In genomic region chr13:34258765-34259164, GRCm38 (mm10) we compare ENCODE assay signal across 21 mouse cellular contexts.
DNase-seq lines count a peak whose midpoint lies in the region; ATAC-seq and TF ChIP-seq lines count a peak whose summit lies in the region.
"Had no signal": no experiment of that assay in that cellular context is flagged by ENCODE, and none has a peak within 500 bp of the region (broad histone marks: within the 10 kb centered on the region; RNA-seq: fewer than 3 reads in every experiment).

No protein-coding gene starts in this region.

- TF ChIP-seq CTCF in liver, postnatal 0 days (IDR thresholded peaks at IDR 0.05; ENCODE audit: low read depth): no peak
- no peak for TF ChIP-seq CTCF in CH12.LX (conservative IDR thresholded peaks at IDR 0.05 in 1 of 2, IDR thresholded peaks at IDR 0.05 in 1 of 2; ENCODE audit: low read depth in 2 of 2, low read length in 2 of 2)
- no peak for TF ChIP-seq CTCF in MEL (IDR thresholded peaks at IDR 0.05 in 2 of 3, conservative IDR thresholded peaks at IDR 0.05 in 1 of 3; ENCODE audit: control insufficient read depth in 1 of 3, insufficient read depth in 1 of 3, low read depth in 2 of 3, low read length in 3 of 3, poor library complexity in 1 of 3, severe bottlenecking in 1 of 3)

- no peaks in the 10 kb centered on the region for H3K9me3 ChIP-seq in liver, embryonic 13.5 days (replicated peaks)
- H3K9me3 ChIP-seq in liver, postnatal 0 days (ENCODE audit: low read length): no peaks in the 10 kb centered on the region
- H3K9me3 ChIP-seq in CH12.LX (replicated peaks; ENCODE audit: low read length): no peaks in the 10 kb centered on the region
- H3K9me3 ChIP-seq in MEL (replicated peaks; ENCODE audit: insufficient read depth, low read length): no peaks in the 10 kb centered on the region
- H3K9me3 ChIP-seq: embryonic facial prominence, embryonic 10.5 days; embryonic facial prominence, embryonic 12.5 days; forebrain, embryonic 13.5 days; forebrain, embryonic 15.5 days; G1E had no signal

- H3K4me2 ChIP-seq in liver, embryonic 13.5 days: no peak overlapping the region
- no peak overlapping the region for H3K4me2 ChIP-seq in liver, postnatal 0 days (ENCODE audit: low read depth, low read length)
- H3K4me2 ChIP-seq in CH12.LX (ENCODE audit: insufficient read depth, low read depth, poor library complexity, severe bottlenecking): no peak overlapping the region
- H3K4me2 ChIP-seq: embryonic facial prominence, embryonic 12.5 days; forebrain, embryonic 13.5 days; forebrain, embryonic 15.5 days had no signal

- peaks cover 50% of the 10 kb centered on the region for H3K36me3 ChIP-seq in liver, embryonic 13.5 days
- no peaks in the 10 kb centered on the region for H3K36me3 ChIP-seq in liver, postnatal 0 days (replicated peaks; ENCODE audit: insufficient read depth, low read length)
- H3K36me3 ChIP-seq in CH12.LX (replicated peaks in 1 of 2; ENCODE audit: control insufficient read depth in 1 of 2, insufficient read depth in 1 of 2, low read length in 1 of 2): no peaks in the 10 kb centered on the region
- H3K36me3 ChIP-seq in MEL (ENCODE audit: control insufficient read depth in 1 of 2, insufficient read depth in 2 of 2, low read length in 2 of 2): peaks cover 4 to 24% of the 10 kb centered on the region in 2 experiments; a peak in 3 of 4 replicates
- H3K36me3 ChIP-seq: embryonic facial prominence, embryonic 10.5 days; embryonic facial prominence, embryonic 12.5 days; forebrain, embryonic 15.5 days had no signal

- TF ChIP-seq RAD21 in CH12.LX (IDR thresholded peaks at IDR 0.05; ENCODE audit: low read depth, low read length): no peak
- TF ChIP-seq RAD21 in MEL (IDR thresholded peaks at IDR 0.05; ENCODE audit: low read depth, low read length): no peak

- no peak for TF ChIP-seq EP300 in liver, postnatal 0 days (IDR thresholded peaks at IDR 0.05; ENCODE audit: low read depth)
- no peak for TF ChIP-seq EP300 in CH12.LX (IDR thresholded peaks at IDR 0.05; ENCODE audit: low read length)
- TF ChIP-seq EP300 in MEL (IDR thresholded peaks at IDR 0.05; ENCODE audit: low read depth in 1 of 2, low read length in 2 of 2): no peak

- ATAC-seq in liver, embryonic 13.5 days (ENCODE audit: low read depth): no peak
- no peak for ATAC-seq in liver, postnatal 0 days
- ATAC-seq in monocyte, adult 5-6 weeks (replicated peaks; ENCODE audit: insufficient number of reproducible peaks, low FRiP score, low TSS enrichment, poor library complexity, severe bottlenecking): no peak
- ATAC-seq: CD4-positive, CD25-positive, alpha-beta regulatory T cell, adult 4 months; forebrain, embryonic 13.5 days; forebrain, embryonic 15.5 days; forebrain, postnatal 0 days had no signal

- H3K9ac ChIP-seq in liver, embryonic 13.5 days: no peak overlapping the region
- H3K9ac ChIP-seq in liver, postnatal 0 days (replicated peaks): no peak overlapping the region
- H3K9ac ChIP-seq in CH12.LX (ENCODE audit: insufficient read depth, low read depth) (no peak overlapping the region), MEL (ENCODE audit: control insufficient read depth, low read depth, low read length, poor library complexity, severe bottlenecking) (no peak overlapping the region)
- H3K9ac ChIP-seq: embryonic facial prominence, embryonic 12.5 days; forebrain, embryonic 13.5 days; forebrain, embryonic 15.5 days; forebrain, postnatal 0 days had no signal

- peak overlapping the region; percentile 18; the same call in 1 of the 2 replicates for H3K27ac ChIP-seq in liver, embryonic 13.5 days
- H3K27ac ChIP-seq in liver, postnatal 0 days (ENCODE audit: low read depth): no peak overlapping the region
- no peak overlapping the region for H3K27ac ChIP-seq in CH12.LX (ENCODE audit: insufficient read depth, low read depth)
- H3K27ac ChIP-seq in MEL (ENCODE audit: control insufficient read depth, low read depth, low read length): no peak overlapping the region
- H3K27ac ChIP-seq: embryonic facial prominence, embryonic 10.5 days; embryonic facial prominence, embryonic 12.5 days; forebrain, embryonic 13.5 days; forebrain, embryonic 15.5 days had no signal

- dilution Hi-C loops in CH12.LX (cut with MboI; ENCODE audit: extremely low pct_ligation_motif_present, extremely low pct_unique_long_range_greater_than_20kb, low sequenced_read_pairs): no loop called here

- H3K27me3 ChIP-seq in liver, embryonic 13.5 days: no peaks in the 10 kb centered on the region
- no peaks in the 10 kb centered on the region for H3K27me3 ChIP-seq in liver, postnatal 0 days (ENCODE audit: insufficient read depth, low read length)
- H3K27me3 ChIP-seq in CH12.LX (replicated peaks) (no peaks in the 10 kb centered on the region), MEL (ENCODE audit: control insufficient read depth in 1 of 2, insufficient read depth in 2 of 2, low read length in 2 of 2) (no peaks in the 10 kb centered on the region)
- H3K27me3 ChIP-seq: embryonic facial prominence, embryonic 12.5 days; forebrain, embryonic 13.5 days; forebrain, embryonic 15.5 days had no signal

- no peak overlapping the region for H3K4me3 ChIP-seq in liver, embryonic 13.5 days (replicated peaks)
- no peak overlapping the region for H3K4me3 ChIP-seq in liver, postnatal 0 days (ENCODE audit: low read depth, low read length)
- H3K4me3 ChIP-seq in CH12.LX (replicated peaks in 1 of 3; ENCODE audit: low read depth in 2 of 3, low read length in 2 of 3, poor library complexity in 1 of 3): no peak overlapping the region
- no peak overlapping the region for H3K4me3 ChIP-seq in MEL (ENCODE audit: control insufficient read depth in 1 of 2, insufficient read depth in 1 of 2, low read depth in 2 of 2, low read length in 2 of 2)
- H3K4me3 ChIP-seq: embryonic facial prominence, embryonic 10.5 days; embryonic facial prominence, embryonic 12.5 days; forebrain, embryonic 13.5 days; forebrain, embryonic 15.5 days had no signal

- 74% methylated on average over 3 of the region's 3 CpGs for WGBS in liver, embryonic 13.5 days (ENCODE audit: insufficient replicate concordance)
- WGBS in liver, postnatal 0 days (ENCODE audit: insufficient replicate concordance): 67% methylated on average over 3 of the region's 3 CpGs

- H3K79me2 ChIP-seq in CH12.LX (replicated peaks; ENCODE audit: control insufficient read depth, extremely low read depth, insufficient read depth, poor library complexity, severe bottlenecking) (no peaks in the 10 kb centered on the region), MEL (ENCODE audit: control insufficient read depth, insufficient read depth, low read length, poor library complexity) (no peaks in the 10 kb centered on the region)

- no peak for DNase-seq in liver, embryonic 13.5 days
- no peak for DNase-seq in liver, postnatal 0 days
- no peak for DNase-seq in CH12.LX (ENCODE audit: extremely low read depth)
- no peak for DNase-seq in MEL (ENCODE audit: low read depth, low spot score)
- DNase-seq: adrenal gland, adult 2 months; adrenal gland, postnatal 10 days; adrenal gland, postnatal 25 days; B cell, adult 2 months; cerebellum, adult 11 months; cerebellum, adult 18-20 months; cerebellum, adult 8-10 months; cerebellum, postnatal 10 days; cerebellum, postnatal 25 days; forebrain, postnatal 0 days had no signal

- no peak for TF ChIP-seq POLR2A in CH12.LX (IDR thresholded peaks at IDR 0.05; ENCODE audit: low read depth, low read length)
- TF ChIP-seq POLR2A in MEL (IDR thresholded peaks at IDR 0.05; ENCODE audit: control insufficient read depth in 1 of 2, insufficient read depth in 1 of 2, low read depth in 1 of 2, low read length in 2 of 2, poor library complexity in 1 of 2): no peak

- in situ Hi-C loops in CH12.LX (cut with MboI; ENCODE audit: low pct_ligation_motif_present, low pct_unique_long_range_greater_than_20kb, low sequenced_read_pairs): no loop called here

- H3K4me1 ChIP-seq in liver, embryonic 13.5 days (replicated peaks): peaks cover 75% of the 10 kb centered on the region
- H3K4me1 ChIP-seq in liver, postnatal 0 days (ENCODE audit: insufficient read depth): peaks cover 40% of the 10 kb centered on the region
- H3K4me1 ChIP-seq in CH12.LX (ENCODE audit: control insufficient read depth in 1 of 2, insufficient read depth in 2 of 2): peaks cover 13 to 25% of the 10 kb centered on the region in 2 experiments
- H3K4me1 ChIP-seq in MEL (ENCODE audit: control insufficient read depth in 1 of 2, insufficient read depth in 2 of 2, low read length in 2 of 2): peaks cover 15 to 22% of the 10 kb centered on the region in 2 experiments

TF ChIP-seq in CH12.LX, 34 proteins besides CTCF, POLR2A, EP300 and RAD21:
- TF ChIP-seq MAFK (IDR thresholded peaks at IDR 0.05; ENCODE audit: insufficient replicate concordance, low read length) (peak; percentile 56), MXI1 (IDR thresholded peaks at IDR 0.05; ENCODE audit: low read depth, low read length) (no peak)

TF ChIP-seq in MEL, 35 proteins besides CTCF, POLR2A, EP300 and RAD21:
- TF ChIP-seq MAFK (IDR thresholded peaks at IDR 0.05; ENCODE audit: borderline replicate concordance, low read depth, low read length) (0 out of 2 replicates have a peak, but pooled peaks have one; percentile 8), MAZ (IDR thresholded peaks at IDR 0.05; ENCODE audit: low read depth, low read length) (no peak)
